Comparison of ENCODE assay signal across 9 mouse cellular contexts in genomic region chr1:136141176-136141950, GRCm38 (mm10). TPM values are rescaled to one million over a fixed set of nuclear protein-coding genes. Genes with fewer than 3 reads are reported as not detected.
DNase-seq lines count a peak whose midpoint lies in the region; ATAC-seq and TF ChIP-seq lines count a peak whose summit lies in the region.
"Had no signal": no experiment of that assay in that cellular context is flagged by ENCODE, and none has a peak within 500 bp of the region (broad histone marks: within the 10 kb centered on the region; RNA-seq: fewer than 3 reads in every experiment).

No protein-coding gene starts in this region.

- peaks cover 15% of the 10 kb centered on the region; the same call in 1 of the 2 replicates for H3K36me3 ChIP-seq in hindbrain, postnatal 0 days (ENCODE audit: insufficient read depth, low read length)

- no peak for TF ChIP-seq CTCF in left cerebral cortex, adult 2 months (IDR thresholded peaks at IDR 0.05)
- TF ChIP-seq CTCF in hindbrain, postnatal 0 days (IDR thresholded peaks at IDR 0.05; ENCODE audit: low read depth): no peak

- no peaks in the 10 kb centered on the region for H3K9me3 ChIP-seq in hindbrain, postnatal 0 days (ENCODE audit: low read length)
- H3K9me3 ChIP-seq: limb, embryonic 12.5 days had no signal

- no peak overlapping the region for H3K4me3 ChIP-seq in left cerebral cortex, adult 2 months
- no peak overlapping the region for H3K4me3 ChIP-seq in hindbrain, postnatal 0 days (ENCODE audit: low read length)

- no peak overlapping the region for H3K9ac ChIP-seq in hindbrain, postnatal 0 days (replicated peaks; ENCODE audit: low read length)

- intact Hi-C loops in left cerebral cortex, adult 2 months (cut with DNase I): no loop called here
- intact Hi-C loops in left cerebral cortex, postnatal 4 days (cut with DNase I): no loop called here
- intact Hi-C loops in gastrocnemius, postnatal 36 days (cut with DNase I): no loop called here

- 73% methylated on average over 11 of the region's 11 CpGs for WGBS in hindbrain, postnatal 0 days

- ATAC-seq in CD4-positive, CD25-positive, alpha-beta regulatory T cell, adult 4 months: no peak
- ATAC-seq in hindbrain, postnatal 0 days: no peak

- peak; percentile 22 for DNase-seq in CD4-positive, CD25-positive, alpha-beta regulatory T cell, adult 2 months (ENCODE audit: low read depth, low spot score)
- peak in 1 of 2 experiments; percentile 47 for DNase-seq in left cerebral cortex, adult 2 months (ENCODE audit: extremely low spot score in 1 of 2, low spot score in 2 of 2)
- DNase-seq in left cerebral cortex, postnatal 4 days: no peak
- no peak for DNase-seq in hindbrain, postnatal 0 days (ENCODE audit: low spot score)
- DNase-seq in monocyte, adult 2 months (ENCODE audit: low read depth in 1 of 2, low spot score in 2 of 2): peak; percentile 23 to 63
- DNase-seq in gastrocnemius, postnatal 36 days: no peak
- no peak for DNase-seq in right cerebral cortex, adult 2 months (ENCODE audit: low spot score in 2 of 2)

- H3K4me2 ChIP-seq in hindbrain, postnatal 0 days (ENCODE audit: low read depth, low read length): 0 out of 2 replicates have a peak overlapping the region, but pooled peaks have one; percentile 3

- peaks cover 71% of the 10 kb centered on the region for H3K4me1 ChIP-seq in hindbrain, postnatal 0 days (ENCODE audit: insufficient read depth, low read length)

- no peaks in the 10 kb centered on the region for H3K27me3 ChIP-seq in hindbrain, postnatal 0 days (ENCODE audit: insufficient read depth, low read length)
- H3K27me3 ChIP-seq: limb, embryonic 12.5 days had no signal

- H3K27ac ChIP-seq in left cerebral cortex, adult 2 months: peak overlapping the region; percentile 97
- H3K27ac ChIP-seq in hindbrain, postnatal 0 days: peak overlapping the region; percentile 72

RNA-seq across cellular contexts. Expression of gene Kif21b, which starts 10.2 kb away (rescaled TPM):
- 10 to 100 TPM; 34.7 to 38.6 TPM for polyA plus RNA-seq in CD4-positive, CD25-positive, alpha-beta regulatory T cell, adult 4 months (2017; shearing (Covaris generic))
- 10 to 100 TPM; 67.3 to 74.2 TPM for total RNA-seq in left cerebral cortex, adult 2 months (2021)
- total RNA-seq in left cerebral cortex, postnatal 4 days (2021): 100 to 1,000 TPM; 320 to 326 TPM
- 144 and 155 TPM in 2 replicates for total RNA-seq in hindbrain, postnatal 0 days (2014; rRNA removed)
- polyA plus RNA-seq in hindbrain, postnatal 0 days (2015; fragmentation: Nextera tagmentation; extraction: Ambion mirVana): 22.6 and 26.8 TPM in 2 replicates
- total RNA-seq in gastrocnemius, postnatal 36 days (2021): 1 to 10 TPM in 1 of 2 experiments, under 1 TPM in 1; 0.62 to 1.1 TPM

Comparison
In these comparisons a context has a peak if more than half of its experiments do, and no peak if none do; other contexts are left out.
1. DNase-seq: peak in CD4-positive, CD25-positive, alpha-beta regulatory T cell, adult 2 months (single experiment) and monocyte, adult 2 months (2 of 2); none in left cerebral cortex, postnatal 4 days (single experiment), hindbrain, postnatal 0 days (single experiment), gastrocnemius, postnatal 36 days (0 of 2) and right cerebral cortex, adult 2 months (0 of 2).
2. RNA of gene Kif21b, which starts 10.2 kb away (total RNA-seq): 320 to 326 TPM in left cerebral cortex, postnatal 4 days, 144 to 155 TPM in hindbrain, postnatal 0 days and 67.3 to 74.2 TPM in left cerebral cortex, adult 2 months; 0.62 to 1.1 TPM in gastrocnemius, postnatal 36 days; every median in the first group is over 10 times any median in the second.